Mouse (Mus musculus) embryonic stem cell, embryonic (primary cell): Measurements from ENCODE around the gene Itga2b.

Source experiments
- CTCF ChIA-PET, 4 experiments: fragments of 300-600 bp in 2 of 4; fragments of 350-600 bp in 2 of 4; sonication (Branson Sonifier 250); formaldehyde crosslinking; loops; one replicate each; lab custom pipeline; 2022; ENCODE audit warnings: inconsistent platforms in 2 of 4; lab: Charles Lee
- POLR2A ChIA-PET, 4 experiments: fragments of 300-600 bp in 2 of 4; fragments of 350-600 bp in 2 of 4; sonication (Branson Sonifier 250); formaldehyde crosslinking; loops; one replicate each; lab custom pipeline; 2022; ENCODE audit warnings: antibody characterized with exemption in 4 of 4, inconsistent platforms in 1 of 4; lab: Charles Lee

Gene Itga2b

DNA sequence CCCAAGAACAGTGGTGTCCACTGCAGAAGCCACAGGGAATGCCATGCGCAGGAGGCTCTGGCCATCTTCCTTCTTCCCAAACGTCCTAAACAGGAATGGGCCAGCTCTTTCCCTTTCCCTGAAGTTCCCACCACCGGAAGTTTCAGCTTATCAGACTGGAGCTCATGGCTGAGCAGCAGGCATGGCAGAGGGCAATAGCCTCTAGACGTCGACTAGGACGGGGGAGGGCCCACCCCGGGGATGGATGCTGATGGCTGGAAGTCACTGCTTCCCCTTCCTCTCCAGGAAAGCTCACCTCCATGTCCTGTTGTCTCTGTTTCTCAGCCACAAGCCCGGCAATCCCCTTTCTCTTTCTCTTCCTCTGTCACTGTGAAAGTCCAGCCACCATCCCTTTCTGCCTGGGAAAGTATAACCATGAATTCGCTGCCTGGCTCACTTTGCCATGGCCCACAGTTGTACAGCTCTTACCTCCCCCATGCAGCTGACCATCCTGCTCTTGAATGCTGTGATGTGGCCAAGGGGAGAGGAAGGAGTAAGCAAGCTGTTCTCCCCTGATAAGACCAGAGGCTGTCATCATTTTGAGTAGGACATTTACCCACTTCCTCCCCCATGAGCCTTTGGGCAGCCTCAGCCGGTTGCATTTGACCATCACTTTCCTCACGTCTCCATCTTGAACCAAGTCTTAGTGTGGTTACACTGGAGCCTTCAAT, at the start of gene Itga2b:
Gene Itga2b (minus strand): TSS at position 475 of the 710 bp plus-strand sequence.
- CTCF ChIA-PET: interaction anchor here in 3 of 4 experiments (0.5 to 1.7 kb wide), 6 partner anchors 11 to 169 kb away, joined by 3 to 6 read pairs (median 4); partner anchors contain the start of gene Fam171a2 (in 1 of the 3)
- POLR2A ChIA-PET: interaction anchor here in 3 of 4 experiments (0.5 to 5.1 kb wide), 10 partner anchors 8 to 1645 kb away, joined by 3 to 44 read pairs (median 4); no protein-coding TSS in a partner anchor

DNA sequence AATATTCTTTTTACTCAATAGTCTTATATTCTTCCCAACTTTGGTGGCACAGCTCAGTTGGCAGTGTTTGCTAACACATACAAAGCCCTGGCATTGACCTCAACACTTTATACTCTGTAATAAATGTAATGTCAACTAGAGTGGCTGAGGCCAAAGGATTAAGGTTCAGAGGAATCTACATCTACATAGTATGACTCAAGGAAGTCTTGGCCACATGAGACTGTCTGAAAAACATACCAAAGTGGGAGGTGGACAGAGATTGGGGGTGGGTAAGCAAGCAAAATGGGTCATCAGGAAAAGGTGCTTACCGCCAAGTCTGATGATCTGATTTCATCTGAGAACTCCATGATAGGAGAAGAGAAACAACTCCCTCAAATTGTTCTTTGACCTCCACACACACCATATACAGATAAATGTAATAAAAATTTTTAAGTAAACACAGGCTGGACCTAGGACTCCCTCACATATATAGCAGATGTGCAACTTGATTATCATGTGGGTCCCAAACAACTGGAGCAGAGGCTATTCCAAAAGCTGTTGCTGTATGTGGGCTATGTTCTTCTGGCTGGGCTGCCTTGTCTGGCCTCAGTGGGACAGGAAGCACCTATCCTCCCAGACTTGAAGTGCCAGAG, 45.0 kb upstream of the Itga2b start:
- ChIA-PET POLR2A (no interaction called here), CTCF (no interaction called here)

DNA sequence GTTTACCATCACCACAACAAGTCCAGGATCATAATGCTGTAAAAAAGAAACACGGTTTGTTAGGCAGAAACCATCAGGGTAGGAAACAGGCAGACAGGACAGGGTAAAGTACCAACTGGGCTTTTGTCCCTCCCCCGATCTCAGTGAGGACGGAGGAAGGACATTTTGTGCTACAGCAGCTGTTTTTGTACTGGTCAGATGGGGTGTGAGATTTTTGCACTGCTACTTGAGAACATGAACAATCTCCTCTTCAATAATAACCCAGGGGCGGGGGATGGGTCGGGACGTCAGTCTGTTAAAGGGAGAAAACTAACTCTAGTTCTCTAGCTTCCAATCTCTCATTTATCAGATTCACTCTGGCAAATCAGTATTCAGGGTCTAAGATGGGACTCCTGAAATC, 40.3 kb upstream of the Itga2b start:
- CTCF ChIA-PET: no interaction called here
- POLR2A ChIA-PET: no interaction called here

DNA sequence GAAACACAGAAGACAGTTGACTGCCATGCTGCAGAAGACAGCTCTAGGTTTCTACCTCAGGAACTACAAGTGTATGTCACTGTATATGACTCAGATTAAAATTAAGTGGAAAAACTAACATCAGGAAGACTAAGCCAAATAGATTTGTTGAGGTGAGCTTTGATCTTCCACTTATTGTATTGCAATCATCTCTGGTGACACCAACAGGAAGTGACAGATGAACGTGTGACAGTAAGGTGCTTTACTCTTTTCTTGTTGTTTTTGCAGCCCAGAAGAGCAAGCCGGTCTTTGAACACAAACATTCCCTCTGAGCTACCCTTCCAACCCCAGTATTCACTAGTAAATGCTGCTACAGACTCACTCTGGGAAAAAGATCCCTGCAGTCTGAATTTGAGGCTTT, 26.8 kb upstream of the Itga2b start:
- POLR2A ChIA-PET: interaction anchor here (0.7 to 1.3 kb wide), 10 partner anchors 8 to 99 kb away, joined by 3 to 5 read pairs (median 3); no protein-coding TSS in a partner anchor
- CTCF ChIA-PET: interaction anchor here in 2 of 4 experiments (1.0 to 1.6 kb wide), 2 partner anchors 10 kb away, joined by 3 read pairs; no protein-coding TSS in a partner anchor

DNA sequence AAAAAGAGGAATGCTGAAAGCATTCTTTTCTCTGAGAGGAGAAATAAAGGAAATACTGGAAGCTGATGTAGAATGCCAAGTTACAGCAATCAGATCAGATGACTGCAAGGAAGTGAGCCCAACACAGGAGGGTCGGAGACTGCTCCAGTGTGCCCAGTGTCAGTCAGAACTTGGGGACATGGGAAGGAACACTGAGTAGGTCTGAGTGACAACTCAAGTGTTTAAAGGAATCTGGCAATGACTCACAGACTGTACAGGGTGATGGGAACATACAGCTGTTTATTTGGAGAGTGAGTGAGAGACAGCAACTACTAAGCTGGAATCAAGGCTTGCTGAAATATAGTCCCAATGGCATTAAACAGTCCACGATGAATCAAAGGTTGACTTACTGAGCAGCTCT, 26.3 kb upstream of the Itga2b start:
- CTCF ChIA-PET: interaction anchor here in 1 of 4 experiments (1.6 kb wide), 1 partner anchor 9 kb away, joined by 3 read pairs; no protein-coding TSS in a partner anchor
- POLR2A ChIA-PET: interaction anchor here (0.7 to 1.2 kb wide), 7 partner anchors 9 to 100 kb away, joined by 3 to 5 read pairs (median 3); no protein-coding TSS in a partner anchor

DNA sequence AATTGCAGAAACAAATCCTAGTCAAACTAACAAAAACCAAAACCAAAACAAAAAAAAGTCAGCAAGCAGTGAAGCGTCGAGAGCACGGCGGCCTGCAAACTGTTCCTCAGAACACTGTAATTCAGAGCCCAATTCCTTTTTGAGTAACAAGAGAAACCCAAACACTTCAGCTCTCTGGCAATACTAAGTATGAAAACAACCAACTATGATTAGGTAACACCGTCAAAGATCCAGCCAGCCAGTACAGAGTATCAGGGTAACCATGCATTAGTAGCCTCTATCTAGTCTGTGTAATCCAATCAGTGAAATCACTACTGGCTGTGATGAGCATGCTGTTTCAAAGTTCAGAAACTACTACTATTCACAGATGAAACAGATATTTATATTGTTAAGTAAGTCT, 25.8 kb upstream of the Itga2b start:
- ChIA-PET POLR2A (interaction anchor here in 3 of 4 experiments (0.7 to 1.5 kb wide), 7 partner anchors 9 to 100 kb away, joined by 3 to 5 read pairs (median 3); no protein-coding TSS in a partner anchor), CTCF (interaction anchor here in 1 of 4 experiments (0.8 kb wide), 1 partner anchor 10 kb away, joined by 3 read pairs; no protein-coding TSS in a partner anchor)

DNA sequence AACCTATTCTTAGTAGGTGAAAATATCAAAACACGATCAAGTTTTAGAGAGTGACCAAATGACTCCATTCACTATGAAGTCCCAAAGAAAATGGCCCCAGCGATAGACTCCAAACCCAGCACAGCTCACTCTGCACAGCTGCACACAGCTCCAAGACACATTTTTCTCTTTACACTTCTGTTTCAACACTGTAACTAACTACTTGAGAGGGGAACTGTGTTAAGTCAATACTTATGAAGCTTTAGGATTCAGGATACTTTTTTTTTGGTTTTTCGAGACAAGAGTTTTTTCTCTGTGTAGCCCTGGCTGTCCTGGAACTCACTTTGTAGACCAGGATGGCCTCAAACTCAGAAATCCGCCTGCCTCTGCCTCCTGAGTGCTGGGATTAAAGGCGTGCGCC, 25.2 kb upstream of the Itga2b start:
- ChIA-PET POLR2A (interaction anchor here in 2 of 4 experiments (0.6 to 1.5 kb wide), 11 partner anchors 10 to 114 kb away, joined by 3 to 5 read pairs (median 3); no protein-coding TSS in a partner anchor), CTCF (interaction anchor here (0.6 to 0.9 kb wide), 7 partner anchors 8 to 104 kb away, joined by 3 to 7 read pairs (median 3); no protein-coding TSS in a partner anchor)

DNA sequence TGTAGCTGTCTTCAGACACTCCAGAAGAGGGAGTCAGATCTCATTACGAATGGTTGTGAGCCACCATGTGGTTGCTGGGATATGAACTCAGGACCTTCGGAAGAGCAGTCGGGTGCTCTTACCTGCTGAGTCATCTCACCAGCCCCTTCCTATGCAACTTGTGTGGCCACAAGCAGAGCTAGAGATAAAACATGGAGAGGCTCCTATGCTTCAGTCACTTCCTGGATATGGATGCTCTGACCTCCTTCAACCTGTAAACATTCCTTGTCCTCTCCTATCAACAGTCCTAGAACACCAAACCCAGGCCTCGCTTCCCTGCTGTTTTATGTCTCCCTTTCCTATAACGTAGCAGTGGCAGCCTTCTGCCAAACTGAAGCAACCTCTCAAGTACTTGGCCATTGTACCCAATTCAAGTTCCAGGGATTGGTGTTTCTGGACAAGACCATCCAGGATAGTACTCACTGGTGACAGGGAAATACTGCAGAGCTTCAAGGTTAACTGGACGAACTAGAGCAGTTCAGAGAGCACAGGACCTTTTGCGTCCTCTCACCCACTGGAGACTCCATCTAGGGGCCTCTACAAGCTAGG, 24.2 kb upstream of the Itga2b start:
- ChIA-PET CTCF (interaction anchor here in 3 of 4 experiments (0.5 to 1.1 kb wide), 5 partner anchors 10 to 125 kb away, joined by 3 to 7 read pairs (median 3); no protein-coding TSS in a partner anchor), POLR2A (interaction anchor here in 2 of 4 experiments (0.7 to 1.5 kb wide), 12 partner anchors 15 to 432 kb away, joined by 3 to 5 read pairs (median 3); no protein-coding TSS in a partner anchor)

DNA sequence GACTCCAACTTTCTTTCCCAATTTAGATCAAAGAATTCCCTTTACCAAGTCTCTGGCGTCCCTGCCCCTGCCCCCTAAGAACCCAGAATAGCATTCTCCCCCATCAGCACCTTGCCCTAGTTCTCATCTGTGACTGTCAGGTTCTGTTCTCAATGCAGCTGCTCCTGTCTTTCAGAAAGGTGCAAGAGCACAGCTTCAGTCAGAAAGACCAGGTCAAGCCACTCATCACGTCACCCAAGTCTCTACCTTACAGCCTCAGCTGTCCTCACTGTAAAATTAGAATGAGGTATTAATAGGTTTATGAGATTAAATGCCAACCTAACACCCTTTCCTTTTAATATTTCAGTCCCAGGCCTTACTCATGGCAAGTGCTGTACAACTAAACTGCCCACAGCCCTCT, 23.3 kb upstream of the Itga2b start:
- CTCF ChIA-PET: no interaction called here
- POLR2A ChIA-PET: interaction anchor here in 2 of 4 experiments (0.8 to 1.5 kb wide), 2 partner anchors 16 to 30 kb away, joined by 3 read pairs; no protein-coding TSS in a partner anchor

DNA sequence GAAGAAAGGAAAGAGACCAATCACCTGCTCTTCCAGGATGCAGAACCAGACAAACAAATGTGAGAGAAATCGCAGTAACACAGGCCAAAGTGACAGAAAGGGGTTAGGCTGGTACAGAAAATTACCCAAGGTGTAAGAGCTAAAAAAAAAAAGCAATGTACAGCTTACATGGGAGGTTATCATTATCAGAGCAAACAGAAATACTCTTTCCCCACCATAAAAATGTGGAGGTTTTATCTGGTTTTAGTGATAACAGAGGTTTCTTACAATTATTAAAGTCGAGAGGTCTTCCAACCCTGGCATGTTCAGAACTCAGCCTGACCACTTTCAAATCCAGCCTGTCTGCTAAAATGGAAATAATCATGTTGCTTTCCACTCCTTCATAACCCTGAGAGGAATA, 18.0 kb upstream of the Itga2b start:
- POLR2A ChIA-PET: interaction anchor here in 1 of 4 experiments (0.6 to 1.5 kb wide), 3 partner anchors 9 to 78 kb away, joined by 3 to 4 read pairs (median 4); no protein-coding TSS in a partner anchor
- CTCF ChIA-PET: interaction anchor here in 3 of 4 experiments (0.6 to 1.0 kb wide), 4 partner anchors 14 to 146 kb away, joined by 3 read pairs; no protein-coding TSS in a partner anchor

DNA sequence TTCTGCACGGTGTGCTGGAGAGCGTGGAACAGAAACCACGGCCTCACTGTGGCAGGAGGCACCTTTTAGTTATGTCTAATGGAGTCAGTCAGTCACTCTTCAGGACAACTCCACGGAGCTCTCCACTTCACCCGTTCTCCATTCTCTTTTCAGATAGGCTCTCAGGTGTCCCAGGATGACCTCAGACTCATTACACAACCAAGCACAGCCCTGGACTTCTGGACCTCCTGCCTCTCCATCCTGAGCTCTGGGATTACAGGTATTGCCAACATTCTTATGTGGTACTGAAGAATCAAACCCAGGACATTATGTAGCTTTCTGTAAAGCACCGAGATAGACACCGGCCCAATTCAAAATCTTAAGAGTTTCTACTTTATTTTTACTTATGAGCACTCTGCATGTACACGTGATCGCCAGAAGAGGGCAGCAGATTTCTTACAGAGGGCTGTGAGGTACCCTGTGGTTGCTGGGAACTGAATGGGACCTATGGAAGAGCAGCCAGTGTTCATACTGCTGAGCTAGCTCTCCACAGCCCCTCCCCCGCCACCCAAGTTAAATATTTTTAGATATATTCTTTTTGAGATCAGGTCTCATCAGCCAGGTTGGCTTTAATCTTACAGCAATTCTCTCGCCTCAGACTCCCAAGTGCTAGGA, 16.9 kb upstream of the Itga2b start:
- POLR2A ChIA-PET: interaction anchor here in 2 of 4 experiments (0.7 to 1.5 kb wide), 10 partner anchors 8 to 111 kb away, joined by 3 to 5 read pairs (median 4); partner anchors contain the start of gene Itga2b (in 1 of the 2)
- CTCF ChIA-PET: interaction anchor here (0.5 to 1.4 kb wide), 28 partner anchors 8 to 933 kb away, joined by 3 to 7 read pairs (median 3); partner anchors contain the start of gene Fzd2 (in 1 of the 4)

DNA sequence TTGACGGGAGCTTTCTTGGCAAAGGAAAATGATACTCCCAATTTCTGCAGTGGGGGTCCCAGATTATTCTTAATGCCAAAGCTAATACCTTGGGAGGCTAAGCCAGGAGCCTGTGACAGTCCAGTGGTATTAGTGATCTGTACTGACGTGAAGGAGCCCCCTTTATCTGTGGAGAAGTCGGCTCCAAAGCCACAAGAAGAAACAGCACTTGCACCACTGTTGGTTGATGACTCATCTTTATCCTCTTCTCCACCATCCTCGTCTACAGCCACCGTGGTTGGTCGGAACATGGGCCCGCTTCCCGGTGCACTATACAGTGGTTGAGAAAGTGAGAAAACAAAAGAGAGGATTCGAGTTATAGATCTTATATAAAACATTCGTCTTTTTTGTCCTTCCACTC, 11.9 kb upstream of the Itga2b start:
- POLR2A ChIA-PET: interaction anchor here in 2 of 4 experiments (1.2 to 4.0 kb wide), 4 partner anchors 10 to 41 kb away, joined by 5 to 34 read pairs (median 6); partner anchors contain the start of gene Itga2b (in 1 of the 2)
- CTCF ChIA-PET: interaction anchor here in 2 of 4 experiments (1.0 kb wide), 2 partner anchors 12 to 35 kb away, joined by 3 to 4 read pairs; partner anchors contain the start of genes Fam171a2 (in 1 of the 2) and Itga2b (in 1 of the 2)

DNA sequence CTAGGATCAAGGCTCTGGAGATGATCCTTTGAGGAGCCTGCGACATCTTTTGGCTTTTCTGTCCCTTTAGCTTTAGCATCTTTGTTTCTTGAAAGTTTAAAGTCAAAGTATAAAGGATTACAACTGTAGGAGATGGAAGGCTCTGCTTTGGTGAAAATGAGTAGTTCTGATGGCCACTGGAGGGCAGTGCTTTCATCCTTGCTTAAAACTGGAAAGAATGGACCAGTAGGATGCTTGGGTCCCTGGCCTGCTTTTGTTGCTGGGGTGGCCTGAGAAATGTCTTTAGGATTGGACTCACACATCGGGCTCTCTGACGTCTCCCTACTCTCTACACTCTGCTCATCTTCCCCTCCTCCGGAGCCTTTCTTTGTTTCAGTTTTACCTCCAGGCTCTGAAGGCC, 11.0 kb upstream of the Itga2b start:
- ChIA-PET CTCF (interaction anchor here in 2 of 4 experiments (0.6 to 1.9 kb wide), 6 partner anchors 11 to 166 kb away, joined by 3 to 8 read pairs (median 3); partner anchors contain the start of genes Fam171a2 (in 1 of the 2) and Itga2b (in 1 of the 2)), POLR2A (interaction anchor here in 3 of 4 experiments (0.5 to 6.4 kb wide), 7 partner anchors 8 to 42 kb away, joined by 3 to 44 read pairs (median 5); partner anchors contain the start of gene Itga2b (in 2 of the 3))

DNA sequence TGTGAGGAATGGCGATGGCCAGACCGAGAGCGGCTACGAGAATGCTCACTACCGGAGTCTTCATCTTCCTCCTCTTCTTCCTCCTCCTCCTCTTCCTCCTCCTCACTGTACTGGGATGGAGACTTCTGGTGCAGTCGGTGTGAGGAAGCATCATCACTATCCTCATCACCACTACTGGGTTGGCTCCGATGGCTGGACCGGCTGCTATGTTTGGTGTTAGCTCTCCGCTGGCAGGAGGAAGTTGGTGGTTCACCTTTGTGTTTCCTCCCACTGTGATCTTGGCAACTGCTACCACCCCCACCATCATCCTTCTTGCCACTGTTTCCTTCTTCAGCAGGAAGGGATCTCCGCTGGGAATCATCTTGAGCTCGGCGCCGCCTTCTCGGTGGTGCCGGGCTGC, 10.2 kb upstream of the Itga2b start:
- CTCF ChIA-PET: interaction anchor here (0.6 to 1.9 kb wide), 10 partner anchors 13 to 170 kb away, joined by 3 to 8 read pairs (median 3); no protein-coding TSS in a partner anchor

DNA sequence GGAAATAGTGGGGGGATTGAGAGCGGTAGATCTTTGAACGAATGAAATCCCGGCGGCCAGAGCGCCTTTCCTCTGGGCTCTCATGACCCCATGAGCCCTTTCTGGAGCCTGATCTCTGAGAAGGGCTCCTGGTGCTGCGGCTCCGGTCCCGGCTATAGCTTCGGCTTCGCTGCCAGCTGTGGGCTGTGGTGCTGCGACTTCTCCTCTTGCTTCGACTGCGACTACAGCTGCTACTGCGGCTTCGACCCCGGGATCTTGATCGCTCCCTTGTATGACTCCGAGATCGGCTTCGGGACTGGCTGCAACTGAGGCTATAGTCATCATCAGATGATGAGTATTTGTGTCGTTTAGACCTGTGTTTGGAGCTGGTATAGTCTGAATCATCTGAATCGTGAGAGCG, 9.7 kb upstream of the Itga2b start:
- POLR2A ChIA-PET: interaction anchor here in 3 of 4 experiments (0.6 to 6.4 kb wide), 12 partner anchors 11 to 395 kb away, joined by 3 to 44 read pairs (median 4); partner anchors contain the start of genes Itga2b (in 2 of the 3) and Fam171a2 (in 1 of the 3)

More for the DNA sequence above, 10.2 kb upstream of the Itga2b start:
- POLR2A ChIA-PET: interaction anchor here in 3 of 4 experiments (0.6 to 6.4 kb wide), 12 partner anchors 11 to 396 kb away, joined by 3 to 44 read pairs (median 4); partner anchors contain the start of genes Itga2b (in 2 of the 3) and Fam171a2 (in 1 of the 3)

DNA sequence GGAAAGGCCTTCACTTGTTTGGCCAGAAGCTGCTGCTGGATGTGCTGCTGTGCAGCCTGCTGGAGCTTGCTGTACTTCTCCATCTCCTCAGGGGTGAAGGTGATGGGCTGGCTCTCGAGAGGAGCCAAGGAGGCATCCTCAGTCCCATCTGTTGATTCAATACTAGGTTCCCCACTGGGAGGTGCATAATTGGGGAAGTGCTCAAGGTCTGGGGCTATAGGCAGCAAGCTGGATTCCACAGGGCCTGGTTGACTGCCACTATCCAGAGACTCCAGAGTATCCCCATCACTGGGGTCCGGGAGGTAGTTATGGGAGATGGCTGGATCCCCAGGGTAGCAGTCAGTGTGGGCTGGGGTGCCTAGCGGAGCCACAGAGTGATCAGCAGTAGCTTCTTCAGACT, 8.7 kb upstream of the Itga2b start:
- ChIA-PET CTCF (interaction anchor here in 3 of 4 experiments (1.3 to 1.7 kb wide), 6 partner anchors 8 to 94 kb away, joined by 3 to 7 read pairs (median 4); no protein-coding TSS in a partner anchor), POLR2A (interaction anchor here in 3 of 4 experiments (0.5 to 6.4 kb wide), 6 partner anchors 8 to 1509 kb away, joined by 3 to 44 read pairs (median 4); partner anchors contain the start of gene Itga2b (in 2 of the 3))

More for the DNA sequence above, 9.7 kb upstream of the Itga2b start:
- CTCF ChIA-PET: interaction anchor here (0.6 to 1.9 kb wide), 13 partner anchors 8 to 171 kb away, joined by 3 to 8 read pairs (median 3); no protein-coding TSS in a partner anchor
